Mouse (Mus musculus) cerebellum, postnatal 14 days (tissue): ENCODE measurements at regions not wholly inside any gene's neighbourhood (a gene's known extent, or its start where the extent isn't known, plus 50 kb on each side); places are given as distances from the start of the nearest gene placed in this dataset.
A peak's percentile ranks its signal among the peaks of the same experiment; 100 is the strongest.

ENCODE experiments used
- DNase-seq, 2 experiments: peaks; one replicate each; pipeline ENCODE4 v3.0.0; 2021; ENCODE audit warnings: mixed read lengths in 2 of 2

DNA sequence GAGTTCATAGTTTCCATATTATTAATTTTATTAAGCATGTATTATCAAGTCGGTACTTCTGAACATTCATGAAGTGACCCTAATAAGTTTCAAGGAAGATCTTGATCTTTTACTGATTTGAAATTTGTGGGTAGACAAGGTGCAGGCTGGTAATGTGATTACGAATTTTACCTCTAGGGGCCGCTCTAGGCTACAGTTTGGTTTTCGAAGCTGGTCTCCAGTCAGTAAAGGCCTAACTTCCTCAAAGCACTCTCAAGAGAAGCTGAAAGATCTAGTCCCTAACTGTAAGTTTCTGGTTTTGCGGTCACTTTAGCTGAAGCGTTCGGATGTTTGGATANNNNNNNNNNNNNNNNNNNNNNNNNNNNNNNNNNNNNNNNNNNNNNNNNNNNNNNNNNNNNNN lies 408.1 kb upstream of the Frg1 start:
- DNase-seq = peak; percentile 83 to 84

DNA sequence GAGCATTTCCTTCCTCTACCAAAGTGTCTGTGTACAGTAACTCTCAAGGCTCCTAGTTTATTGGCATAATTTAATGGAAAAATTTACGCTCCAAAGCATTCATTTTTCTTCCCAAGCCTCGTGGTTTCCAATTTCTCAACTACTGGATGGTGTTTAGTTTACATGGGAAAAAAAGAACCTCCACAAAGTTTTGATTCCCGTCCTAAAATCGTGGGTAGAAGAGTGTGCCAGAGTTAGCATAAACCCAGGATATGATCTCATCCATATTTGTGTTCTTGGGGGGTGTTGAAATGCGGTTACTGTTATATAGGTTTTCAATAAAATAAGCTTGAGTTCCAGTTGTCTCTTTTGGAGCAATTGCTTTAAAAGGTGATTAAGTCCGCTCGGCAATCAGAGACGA lies 406.2 kb upstream of the Frg1 start:
- DNase-seq = no peak

DNA sequence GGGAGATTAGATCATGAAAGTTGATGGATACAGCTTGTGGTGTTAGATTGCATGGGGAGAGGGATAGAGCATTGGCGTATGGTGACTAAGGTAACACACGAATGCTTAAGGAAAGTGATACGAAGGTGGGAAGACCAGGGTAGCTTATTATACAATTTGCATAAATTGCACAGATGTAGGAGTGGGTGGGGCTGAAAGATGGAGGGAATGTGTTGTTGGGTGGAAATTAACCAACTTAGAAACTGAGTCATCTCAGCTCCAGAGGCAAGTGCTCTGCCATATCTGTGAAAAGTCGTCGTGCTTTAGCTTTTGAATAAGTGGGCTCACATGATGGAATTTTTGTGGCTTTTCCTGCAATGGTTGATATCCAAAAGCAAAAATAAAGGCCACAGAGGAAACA lies 404.8 kb upstream of the Frg1 start:
- DNase-seq = no peak

DNA sequence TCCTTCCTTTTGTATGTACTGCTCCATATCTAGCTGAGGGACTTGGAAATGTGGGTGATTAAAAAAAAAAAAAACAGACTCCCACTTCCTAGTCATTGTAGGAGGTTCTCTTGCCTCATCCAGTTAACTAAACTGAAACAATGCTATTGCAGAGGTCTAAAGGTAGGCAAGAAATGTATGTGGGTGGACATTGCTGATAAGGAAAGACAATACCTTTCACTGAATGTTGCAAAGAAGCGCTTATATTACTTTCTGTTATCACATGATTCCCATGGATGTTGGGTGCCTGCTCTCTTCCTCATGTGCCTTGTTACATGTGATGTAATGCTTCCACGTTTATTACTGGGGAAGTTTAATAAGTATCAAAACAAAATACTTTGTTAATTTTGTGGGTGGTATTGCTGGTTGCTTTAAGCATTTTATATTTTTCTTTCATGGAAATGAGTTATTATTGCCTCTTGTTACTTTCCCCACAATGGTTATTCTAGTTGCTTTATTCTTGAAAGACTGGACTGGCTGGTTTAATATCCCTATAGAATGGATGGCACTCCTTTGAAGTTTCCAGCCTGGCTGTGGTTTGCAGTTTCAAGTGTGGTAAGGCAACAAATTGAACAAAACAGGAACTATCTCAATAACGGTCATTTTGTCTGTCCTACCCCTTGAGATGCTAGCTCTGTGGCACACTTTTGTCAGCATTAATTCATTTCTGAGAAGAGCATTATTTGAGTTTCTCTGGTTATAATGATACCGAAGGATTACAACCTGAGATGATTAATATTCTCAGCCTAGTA lies 403.9 kb upstream of the Frg1 start:
- no peak for DNase-seq

DNA sequence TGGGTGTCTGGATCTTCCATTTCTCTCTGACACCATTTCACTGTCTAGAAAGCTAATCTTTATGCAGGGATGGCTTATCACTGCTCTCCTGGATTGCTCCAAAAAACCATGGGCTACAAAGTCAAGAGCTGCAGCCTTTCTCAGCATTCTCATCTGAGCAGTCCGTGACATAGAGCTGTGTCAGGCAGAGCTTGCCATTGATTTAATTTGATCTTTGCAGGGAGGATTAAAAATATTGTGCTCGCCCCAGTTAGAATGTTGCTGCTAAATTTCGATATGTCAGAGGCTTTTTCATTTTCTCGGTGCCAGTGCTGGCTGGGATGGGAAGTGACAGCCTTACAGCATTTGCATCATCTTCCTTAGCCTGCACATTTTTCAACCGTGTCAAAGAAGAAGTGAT lies 401.7 kb upstream of the Frg1 start:
- DNase-seq = no peak

DNA sequence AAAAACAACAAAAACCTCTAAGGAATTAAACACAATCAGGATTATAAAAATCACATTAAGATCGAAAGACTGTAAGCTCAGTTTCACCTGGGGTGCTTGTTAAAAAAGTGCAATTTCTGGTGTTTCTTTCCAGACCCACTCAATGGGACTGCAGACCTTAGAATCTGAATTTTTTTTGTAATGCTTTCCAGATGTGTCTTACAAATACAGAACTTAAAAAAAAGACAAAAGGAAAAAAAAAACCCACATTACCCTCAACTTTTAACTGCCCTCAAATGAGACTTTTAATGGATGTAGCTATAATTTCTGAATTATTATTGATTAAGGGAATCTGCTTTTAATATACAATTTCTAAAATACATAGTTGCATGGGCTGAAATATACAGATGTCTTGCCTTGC lies 401.2 kb upstream of the Frg1 start:
- DNase-seq = no peak

DNA sequence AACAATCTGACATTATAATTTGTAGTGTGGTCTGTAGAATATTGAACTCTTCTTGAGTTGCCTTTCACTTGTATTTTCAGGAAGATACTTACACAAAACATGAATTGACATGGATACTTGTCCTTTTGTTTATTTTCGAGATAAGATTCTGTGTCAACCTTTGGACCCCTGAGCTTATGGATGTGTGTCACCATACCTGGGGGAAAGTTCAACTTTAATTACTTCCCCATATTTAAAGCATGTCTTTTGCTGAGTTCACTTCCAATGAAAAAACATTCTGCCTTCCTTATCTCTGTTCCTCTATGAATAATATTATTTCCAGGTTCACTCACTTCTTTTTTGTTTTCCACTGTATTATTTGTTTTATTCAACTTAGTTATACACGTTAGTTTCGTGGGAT lies 398.4 kb upstream of the Frg1 start:
- no peak for DNase-seq

DNA sequence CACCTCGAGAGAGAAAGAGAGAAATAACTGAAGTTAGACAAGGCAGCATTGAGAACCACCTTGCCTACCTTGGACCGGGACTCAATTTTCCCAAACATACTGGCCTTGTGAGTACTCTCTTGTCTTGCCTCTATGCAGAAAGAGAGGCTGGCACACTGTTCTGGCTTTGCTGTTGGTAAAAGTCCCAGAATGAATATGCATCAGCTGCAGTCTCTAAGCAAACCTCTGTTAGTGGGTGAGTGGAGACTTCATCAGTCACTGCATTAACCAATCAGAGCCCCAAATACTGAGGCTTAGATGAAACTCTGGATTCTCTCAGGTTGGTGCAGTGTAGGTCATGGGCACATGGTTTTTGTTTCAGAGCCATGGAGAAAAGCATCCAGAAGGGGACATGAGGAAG lies 378.8 kb upstream of the Frg1 start:
- no peak for DNase-seq

DNA sequence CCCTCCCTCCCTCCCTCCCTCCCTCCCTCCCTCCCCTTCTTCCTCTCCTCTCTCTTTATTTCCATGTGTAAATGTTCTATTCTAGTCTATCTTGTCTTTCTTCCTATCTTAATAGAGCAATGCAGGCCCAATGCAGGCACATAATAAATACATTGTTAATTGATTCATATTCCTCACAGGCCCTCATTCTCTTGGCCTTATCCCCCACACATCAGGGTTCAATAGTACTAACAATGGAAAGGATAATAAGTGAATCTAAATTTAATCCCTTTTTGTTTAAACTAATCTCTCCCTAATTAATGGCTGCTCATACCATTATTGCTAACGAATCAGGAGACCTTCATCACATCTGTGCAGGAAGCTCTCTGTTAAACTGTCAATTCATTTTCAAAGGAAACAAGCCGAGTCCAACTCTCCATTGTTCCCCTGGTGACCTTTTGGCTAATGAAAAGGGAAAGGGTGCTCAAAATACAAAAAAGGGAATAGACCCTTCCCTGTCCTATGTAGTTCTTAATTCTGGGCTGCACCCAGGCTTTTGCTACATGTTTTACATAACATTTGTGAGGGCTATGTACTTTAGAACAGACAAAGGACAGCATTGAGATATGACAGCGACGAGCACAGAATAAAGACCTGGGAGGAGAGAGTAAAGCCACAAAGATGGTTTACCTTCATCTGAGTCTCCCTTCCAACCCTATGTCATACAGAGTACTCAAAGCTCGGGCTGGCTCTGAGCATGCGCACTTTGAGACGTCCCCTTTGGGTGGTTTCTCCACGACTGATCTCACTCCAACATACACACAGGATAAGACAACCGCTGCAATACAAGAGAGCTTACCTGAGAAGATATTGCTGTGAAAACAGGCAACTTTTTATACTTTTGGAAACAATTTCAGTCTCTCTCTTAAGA lies 370.3 kb upstream of the Frg1 start:
- DNase-seq = no peak

DNA sequence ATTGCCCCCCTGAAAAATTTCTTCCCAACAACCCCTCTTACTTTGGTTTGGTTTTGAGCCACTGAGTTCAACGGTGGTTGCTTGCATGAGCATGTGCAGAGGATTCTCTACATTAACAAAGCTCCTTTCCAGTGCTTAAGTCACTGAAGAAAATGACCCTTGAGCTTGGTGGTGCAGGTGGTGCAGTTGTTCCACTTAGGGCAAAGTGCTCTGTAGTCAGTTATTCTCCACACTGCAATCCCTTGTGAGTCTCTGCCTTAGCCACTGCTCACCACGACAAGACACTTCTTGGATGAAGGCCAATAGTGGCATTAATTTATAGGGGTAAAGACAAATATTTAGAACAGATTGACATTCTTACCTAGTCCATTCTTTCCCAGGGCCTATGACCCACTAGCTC lies 369.1 kb upstream of the Frg1 start:
- no peak for DNase-seq

DNA sequence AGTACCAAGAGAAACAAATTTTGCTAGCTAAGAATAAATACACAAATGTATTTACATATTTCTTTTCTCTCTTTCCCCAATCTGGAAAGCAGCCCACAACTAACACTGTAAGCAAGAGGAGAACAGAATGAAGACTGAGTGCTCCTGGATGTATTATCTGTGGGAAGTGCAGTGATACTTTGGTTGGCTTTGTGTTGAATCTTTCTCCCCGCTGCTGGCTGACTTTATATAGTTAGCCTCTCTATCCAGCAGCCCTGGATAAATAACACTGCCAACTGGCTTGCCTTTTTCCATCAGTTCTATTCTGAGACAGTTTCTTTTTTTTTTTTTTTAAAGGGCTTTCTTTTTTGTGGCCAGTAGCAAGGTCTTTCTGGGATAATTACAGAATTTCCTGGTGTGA lies 366.0 kb upstream of the Frg1 start:
- DNase-seq = peak in 1 of 2 experiments; percentile 1

DNA sequence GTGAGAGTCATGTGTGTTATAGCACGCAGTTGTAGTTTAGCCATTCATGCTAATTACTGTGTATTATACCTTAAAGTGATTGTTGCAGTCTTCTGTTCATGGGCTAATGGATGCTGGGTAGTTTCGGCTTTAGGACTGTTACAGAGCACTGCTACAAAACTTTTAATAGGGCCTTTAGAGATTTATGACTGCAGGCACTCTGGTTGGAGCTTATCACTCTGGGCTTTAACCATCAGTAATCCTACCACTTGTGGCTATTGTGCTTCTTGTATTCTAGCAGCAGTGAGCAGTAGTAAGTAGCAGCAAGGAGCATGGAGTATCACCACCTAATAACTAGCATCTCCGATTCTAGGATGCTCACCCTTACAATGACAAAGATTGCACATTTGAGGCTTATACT lies 362.6 kb upstream of the Frg1 start:
- DNase-seq = no peak

DNA sequence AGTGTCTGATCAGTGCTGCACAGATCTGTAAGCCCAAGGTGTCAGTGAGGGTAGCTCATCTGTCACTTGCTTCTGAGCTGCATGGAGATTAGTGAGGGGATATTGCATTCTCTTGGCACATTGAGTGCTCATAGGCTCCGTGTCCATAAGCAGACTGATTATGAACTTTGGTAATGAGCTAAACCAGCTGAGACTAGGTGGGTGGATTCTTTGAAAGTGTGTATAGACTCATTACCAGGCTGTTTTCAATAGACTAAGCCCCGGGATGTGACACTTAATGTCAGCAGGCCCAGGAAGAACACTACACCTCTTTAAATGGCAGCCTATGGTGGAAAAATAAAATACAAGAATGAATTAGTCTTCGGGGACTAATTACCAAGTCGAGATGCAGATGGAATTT lies 354.9 kb upstream of the Frg1 start:
- no peak for DNase-seq

DNA sequence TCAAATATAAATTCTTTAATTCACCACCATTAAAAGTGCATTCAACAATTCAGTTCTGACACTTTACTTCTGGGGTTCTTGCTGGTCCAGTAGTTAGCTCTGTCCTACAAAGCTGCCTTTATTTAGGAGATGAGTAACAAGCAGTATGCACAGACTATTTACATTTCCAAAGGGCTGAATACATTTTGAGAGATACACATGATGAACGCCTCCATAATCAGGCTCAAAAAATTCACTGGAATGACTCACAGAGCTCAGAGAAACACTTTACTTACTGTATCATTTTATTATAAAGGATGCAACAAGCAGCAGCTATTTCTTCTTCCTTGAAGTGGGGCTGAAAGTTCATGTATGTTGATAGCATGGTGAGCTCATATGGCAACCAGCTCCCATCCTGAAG lies 336.6 kb upstream of the Frg1 start:
- DNase-seq = no peak

DNA sequence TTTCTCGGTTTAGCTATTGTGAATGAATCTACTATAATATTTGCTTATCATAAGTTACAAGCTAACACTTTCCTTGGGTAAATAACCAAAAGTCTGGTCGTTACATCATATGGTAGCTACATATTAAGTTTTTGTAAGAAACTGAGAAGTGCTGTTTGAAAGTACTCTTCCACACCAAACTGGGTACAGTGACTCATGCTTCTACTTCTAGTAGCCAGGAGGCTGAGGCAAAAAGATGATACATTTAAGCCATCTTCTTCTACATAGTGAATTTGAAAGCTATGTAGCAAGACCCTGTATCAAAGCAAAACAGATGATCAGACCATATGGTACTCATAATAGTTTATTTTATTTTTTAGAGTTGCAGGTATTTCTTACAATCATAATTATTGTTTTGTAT lies 335.8 kb upstream of the Frg1 start:
- no peak for DNase-seq

DNA sequence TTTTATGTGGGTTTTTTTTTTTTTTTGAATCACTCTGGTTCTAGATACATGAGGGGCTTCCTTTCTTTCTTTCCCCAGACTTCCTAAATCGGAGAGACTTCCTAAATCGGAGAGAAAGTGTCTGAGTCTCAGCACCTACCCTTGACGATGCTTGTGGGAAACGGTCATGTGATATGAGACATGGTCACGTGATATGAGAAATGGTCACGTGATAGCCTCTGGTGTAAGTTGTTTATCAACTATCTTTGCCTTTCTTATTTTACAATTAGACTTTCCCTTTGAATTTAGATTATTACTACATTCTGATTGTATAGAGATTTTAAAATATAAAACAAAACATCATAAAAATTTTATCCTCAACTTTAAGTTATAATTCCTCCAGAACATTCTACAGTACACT lies 330.1 kb upstream of the Frg1 start:
- no peak for DNase-seq

DNA sequence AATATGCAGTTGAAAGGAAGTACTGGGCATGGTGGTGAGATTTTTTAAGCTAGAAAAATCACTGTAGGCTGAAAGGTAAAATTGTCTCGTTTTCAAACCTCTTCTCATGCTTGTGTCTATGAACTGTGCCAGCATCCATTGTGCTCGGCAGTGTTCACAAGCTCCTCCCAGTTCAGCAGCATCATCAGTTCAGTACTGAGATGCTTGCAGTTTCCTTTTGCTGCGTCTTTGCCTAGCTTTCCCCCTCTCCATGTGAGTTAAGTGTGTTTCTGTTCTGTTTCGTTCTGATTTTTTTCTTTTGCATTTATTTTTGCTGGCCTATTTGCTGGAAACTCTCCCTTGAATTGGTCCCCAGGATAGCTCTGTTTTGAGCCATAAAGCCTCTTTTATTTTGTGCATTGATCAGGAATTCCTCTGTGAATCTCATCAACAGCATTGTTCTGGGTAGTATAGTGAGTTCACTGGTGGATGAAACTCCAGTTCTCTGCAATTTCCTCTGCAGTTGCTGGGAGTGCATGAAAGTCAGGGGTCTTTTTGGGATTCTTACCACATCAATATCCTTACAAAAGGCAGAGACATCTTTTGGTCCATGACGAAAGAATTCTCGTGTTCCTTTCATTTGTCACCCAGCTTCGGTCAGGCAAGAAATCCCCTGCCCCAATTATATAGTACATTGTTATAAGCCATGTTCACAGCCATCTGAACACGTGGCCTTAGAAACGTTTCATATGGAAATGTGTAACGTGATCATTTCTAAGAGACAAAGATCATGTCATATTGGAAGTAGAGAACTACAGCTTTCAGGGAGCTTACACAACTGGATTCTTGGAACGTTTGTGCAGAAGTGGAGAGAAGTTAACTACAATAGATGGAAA lies 326.2 kb upstream of the Frg1 start:
- DNase-seq = peak in 1 of 2 experiments; percentile 4

DNA sequence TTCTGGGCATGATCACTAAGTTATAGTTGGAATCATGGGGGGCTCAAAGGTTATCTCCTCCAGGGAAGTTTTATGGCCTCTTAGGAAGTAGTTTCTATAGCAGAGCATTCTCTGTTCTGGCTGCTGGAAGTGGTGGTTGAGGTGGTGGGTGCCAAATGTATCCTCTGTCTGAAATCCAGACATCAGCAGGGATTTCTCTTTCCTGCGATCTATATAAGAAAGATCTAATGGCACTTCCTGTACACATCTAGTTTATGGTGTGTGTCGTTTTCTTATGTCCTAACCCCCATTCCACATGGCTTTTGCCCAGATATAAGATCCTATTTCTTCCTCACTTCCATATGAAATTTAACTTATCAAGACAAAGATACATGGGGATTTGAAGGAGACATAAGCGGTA lies 300.1 kb upstream of the Frg1 start:
- no peak for DNase-seq

DNA sequence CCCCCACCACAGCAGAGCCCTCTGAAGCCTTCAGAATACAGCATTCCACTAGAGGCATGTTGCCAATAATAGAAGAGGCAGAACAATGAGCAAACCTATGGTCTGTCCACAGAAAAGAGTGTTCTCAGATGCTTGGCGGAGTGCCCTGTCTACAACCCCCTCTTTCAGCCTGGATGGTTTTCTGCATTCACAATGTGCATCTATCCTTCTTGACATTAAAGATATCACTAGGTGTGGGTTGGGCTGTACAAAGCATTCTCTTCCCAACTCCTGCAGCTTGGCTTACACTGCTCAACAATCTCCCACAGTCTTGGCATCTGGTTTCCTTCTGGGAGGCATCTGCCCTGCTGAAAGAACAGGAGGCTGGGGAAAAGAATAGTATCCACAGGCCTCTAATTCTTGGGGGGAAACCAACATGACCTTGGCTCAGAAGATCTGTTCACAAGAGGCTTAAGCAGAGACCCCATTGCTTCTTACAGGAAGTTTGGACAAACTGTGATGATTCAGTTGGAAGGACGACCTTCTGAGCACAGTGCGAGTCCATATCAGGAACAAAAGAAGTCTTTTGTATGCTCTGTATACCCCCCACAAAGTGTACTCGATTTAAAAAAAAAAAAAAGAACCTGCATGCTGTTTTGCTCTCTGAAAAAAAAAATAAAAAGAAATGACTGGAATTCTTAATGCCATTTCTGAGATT lies 296.9 kb upstream of the Frg1 start:
- peak; percentile 56 to 71 for DNase-seq

DNA sequence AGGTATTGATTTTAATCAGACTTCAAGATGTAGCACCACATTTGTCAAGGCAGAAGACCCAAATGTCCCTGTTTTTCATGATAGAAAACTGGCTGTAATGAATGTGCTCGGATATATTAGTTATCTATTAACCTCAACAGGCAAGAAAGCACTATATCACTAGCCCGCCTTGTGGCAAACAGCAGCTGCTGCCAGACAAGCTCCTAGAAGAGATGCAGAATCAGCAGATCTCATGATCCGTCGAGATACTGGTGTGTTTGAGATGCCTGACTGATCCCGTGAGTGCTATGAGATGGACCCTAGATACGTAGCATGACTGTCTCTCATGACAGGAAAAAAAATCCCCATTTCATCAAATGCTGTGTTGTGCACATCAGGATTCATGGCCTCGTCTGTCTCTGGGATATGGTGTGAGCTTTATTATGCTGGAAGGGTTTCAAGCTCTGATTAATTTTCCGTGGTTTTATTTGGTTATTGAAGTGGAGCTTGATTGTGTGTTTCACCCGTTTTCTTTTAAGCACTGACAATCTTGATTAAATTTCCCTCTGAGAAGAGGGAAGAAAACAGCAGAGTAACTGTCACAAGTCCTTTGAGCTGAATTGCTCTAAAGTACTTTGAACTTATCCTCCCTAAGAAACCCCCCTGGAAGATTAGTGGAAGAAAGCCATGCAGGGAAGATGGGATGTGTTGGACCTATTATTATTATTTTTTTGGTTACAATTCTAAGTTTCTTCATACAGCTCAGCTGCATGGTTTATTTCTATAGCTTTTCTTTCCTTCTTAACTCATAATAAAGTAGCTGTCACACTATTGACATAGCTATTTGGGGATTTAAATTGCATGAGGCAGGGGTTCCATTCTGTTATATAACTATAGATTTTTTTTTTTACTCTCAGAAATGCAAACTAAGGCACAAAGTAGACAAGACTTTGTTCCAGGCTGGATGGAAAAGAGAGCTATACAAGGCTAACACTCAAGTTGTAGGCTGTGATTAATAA lies 287.4 kb upstream of the Frg1 start:
- no peak for DNase-seq
